Mouse (Mus musculus): Measurements from ENCODE around the gene Sbk1. TPM values are rescaled to one million over a fixed set of nuclear protein-coding genes. Genes with fewer than 3 reads are reported as not detected.

Gene Sbk1
- total and polyA plus RNA-seq, 3 experiments = 1.6 to 4.5 (median 4.2) TPM

DNA sequence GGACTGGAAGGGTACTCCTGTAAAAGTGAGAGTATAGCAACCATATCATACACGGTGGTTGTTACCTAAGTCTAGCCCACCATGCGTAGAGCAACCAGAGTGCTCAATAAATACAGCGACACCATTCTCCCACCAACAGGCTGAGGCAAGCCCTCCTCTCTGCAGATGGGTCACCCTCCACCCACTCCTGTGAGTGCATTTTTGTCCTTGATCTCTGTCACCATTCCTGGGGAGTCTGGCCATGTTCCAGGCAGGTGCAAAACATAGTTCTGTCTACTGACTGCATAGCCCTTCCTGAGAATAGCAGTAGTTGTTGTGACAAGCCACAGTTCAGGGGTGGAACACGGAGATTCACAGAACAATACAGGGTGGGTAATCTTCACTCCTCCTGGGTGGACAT, 12.0 kb downstream of the Sbk1 start:
- Histone ChIP-seq H3K4me3 (replicated peaks in 1 of 3; ENCODE audit: low read depth in 2 of 3, low read length in 2 of 3, poor library complexity in 1 of 3) (no peak overlapping the region), H3K4me2 (ENCODE audit: insufficient read depth, low read depth, poor library complexity, severe bottlenecking) (no peak overlapping the region), H3K36me3 (replicated peaks in 1 of 2; ENCODE audit: control insufficient read depth in 1 of 2, insufficient read depth in 1 of 2, low read length in 1 of 2) (no peaks in the 10 kb centered on the region), H3K4me1 (ENCODE audit: control insufficient read depth in 1 of 2, insufficient read depth in 2 of 2) (peaks cover 47 to 84% of the 10 kb centered on the region in 2 experiments), H3K27me3 (replicated peaks) (no peaks in the 10 kb centered on the region), H3K9ac (ENCODE audit: insufficient read depth, low read depth) (no peak overlapping the region), H3K9me3 (replicated peaks; ENCODE audit: low read length) (no peaks in the 10 kb centered on the region), H3K27ac (ENCODE audit: insufficient read depth, low read depth) (no peak overlapping the region), H3K79me2 (replicated peaks; ENCODE audit: control insufficient read depth, extremely low read depth, insufficient read depth, poor library complexity, severe bottlenecking) (no peaks in the 10 kb centered on the region)
- DNase-seq (ENCODE audit: extremely low read depth) = no peak
- dilution Hi-C loops (cut with MboI; ENCODE audit: extremely low pct_ligation_motif_present, extremely low pct_unique_long_range_greater_than_20kb, low sequenced_read_pairs) = no loop called here
- no peak for TF ChIP-seq ZKSCAN1 (IDR thresholded peaks at IDR 0.05; ENCODE audit: borderline replicate concordance, low read depth, low read length)
- TF ChIP-seq NELFE (IDR thresholded peaks at IDR 0.05; ENCODE audit: low read depth, low read length) = no peak
- TF ChIP-seq JUND (conservative IDR thresholded peaks at IDR 0.05; ENCODE audit: low read depth, low read length) = no peak
- TF ChIP-seq KAT2A (IDR thresholded peaks at IDR 0.05; ENCODE audit: insufficient replicate concordance, low read length) = no peak
- TF ChIP-seq CHD1 (IDR thresholded peaks at IDR 0.05; ENCODE audit: low read depth, low read length) = no peak
- no peak for TF ChIP-seq MAX (IDR thresholded peaks at IDR 0.05; ENCODE audit: low read length)
- no peak for TF ChIP-seq RCOR1 (conservative IDR thresholded peaks at IDR 0.05; ENCODE audit: low read depth, low read length)
- no peak for TF ChIP-seq SMC3 (IDR thresholded peaks at IDR 0.05; ENCODE audit: low read depth, low read length)
- TF ChIP-seq PAX5 (IDR thresholded peaks at IDR 0.05; ENCODE audit: low read length) = no peak
- TF ChIP-seq TCF12 (IDR thresholded peaks at IDR 0.05; ENCODE audit: low read depth, low read length) = no peak
- TF ChIP-seq RAD21 (IDR thresholded peaks at IDR 0.05; ENCODE audit: low read depth, low read length) = no peak
- TF ChIP-seq CTCF (conservative IDR thresholded peaks at IDR 0.05 in 1 of 2, IDR thresholded peaks at IDR 0.05 in 1 of 2; ENCODE audit: low read depth in 2 of 2, low read length in 2 of 2) = no peak
- no peak for TF ChIP-seq MAZ (IDR thresholded peaks at IDR 0.05; ENCODE audit: low read depth, low read length)
- TF ChIP-seq POLR2AphosphoS2 (IDR thresholded peaks at IDR 0.05; ENCODE audit: low read depth, low read length) = no peak
- TF ChIP-seq MYC (IDR thresholded peaks at IDR 0.05; ENCODE audit: low read depth, low read length) = no peak
- in situ Hi-C loops (cut with MboI; ENCODE audit: low pct_ligation_motif_present, low pct_unique_long_range_greater_than_20kb, low sequenced_read_pairs) = no loop called here

DNA sequence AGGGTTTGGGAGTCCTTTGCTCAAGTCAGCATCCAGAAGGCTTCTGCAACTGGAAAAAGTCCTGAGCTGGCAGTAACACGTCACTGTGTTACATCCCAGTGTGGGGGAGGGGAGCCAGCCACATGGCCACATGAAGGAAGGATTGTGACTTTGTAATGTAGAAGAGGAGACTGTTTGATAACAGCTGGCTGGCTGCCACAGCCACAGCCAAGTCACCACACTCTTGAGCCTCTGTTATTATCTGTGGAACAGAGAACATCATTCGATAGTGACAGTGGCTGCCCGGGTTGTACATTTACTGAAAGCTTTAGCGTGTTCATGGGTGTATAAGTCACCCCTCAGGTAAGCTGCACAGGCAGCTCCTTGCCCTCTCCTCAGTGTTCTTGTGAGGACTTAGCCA, 12.4 kb downstream of the Sbk1 start:
- Histone ChIP-seq H3K9ac (ENCODE audit: insufficient read depth, low read depth) (no peak overlapping the region), H3K27me3 (replicated peaks) (no peaks in the 10 kb centered on the region), H3K4me1 (ENCODE audit: control insufficient read depth in 1 of 2, insufficient read depth in 2 of 2) (peaks cover 45 to 80% of the 10 kb centered on the region in 2 experiments), H3K27ac (ENCODE audit: insufficient read depth, low read depth) (no peak overlapping the region), H3K4me3 (replicated peaks in 1 of 3; ENCODE audit: low read depth in 2 of 3, low read length in 2 of 3, poor library complexity in 1 of 3) (no peak overlapping the region), H3K79me2 (replicated peaks; ENCODE audit: control insufficient read depth, extremely low read depth, insufficient read depth, poor library complexity, severe bottlenecking) (no peaks in the 10 kb centered on the region), H3K36me3 (replicated peaks in 1 of 2; ENCODE audit: control insufficient read depth in 1 of 2, insufficient read depth in 1 of 2, low read length in 1 of 2) (no peaks in the 10 kb centered on the region), H3K9me3 (replicated peaks; ENCODE audit: low read length) (no peaks in the 10 kb centered on the region), H3K4me2 (ENCODE audit: insufficient read depth, low read depth, poor library complexity, severe bottlenecking) (no peak overlapping the region)
- TF ChIP-seq IRF4 (IDR thresholded peaks at IDR 0.05; ENCODE audit: low read depth, low read length) (no peak), JUND (conservative IDR thresholded peaks at IDR 0.05; ENCODE audit: low read depth, low read length) (no peak), MAX (IDR thresholded peaks at IDR 0.05; ENCODE audit: low read length) (no peak), TCF12 (IDR thresholded peaks at IDR 0.05; ENCODE audit: low read depth, low read length) (no peak), E2F4 (IDR thresholded peaks at IDR 0.05; ENCODE audit: insufficient replicate concordance, low read depth, low read length) (no peak), RAD21 (IDR thresholded peaks at IDR 0.05; ENCODE audit: low read depth, low read length) (no peak), USF2 (conservative IDR thresholded peaks at IDR 0.05; ENCODE audit: low read depth, low read length) (no peak), MAZ (IDR thresholded peaks at IDR 0.05; ENCODE audit: low read depth, low read length) (no peak), MXI1 (IDR thresholded peaks at IDR 0.05; ENCODE audit: low read depth, low read length) (no peak), TBP (conservative IDR thresholded peaks at IDR 0.05; ENCODE audit: low read depth, low read length) (no peak), CTCF (conservative IDR thresholded peaks at IDR 0.05 in 1 of 2, IDR thresholded peaks at IDR 0.05 in 1 of 2; ENCODE audit: low read depth in 2 of 2, low read length in 2 of 2) (no peak), POLR2A (IDR thresholded peaks at IDR 0.05; ENCODE audit: low read depth, low read length) (no peak), MEF2A (IDR thresholded peaks at IDR 0.05; ENCODE audit: borderline replicate concordance, low read depth, low read length) (no peak), ETS1 (conservative IDR thresholded peaks at IDR 0.05; ENCODE audit: low read depth, low read length) (no peak), MAFK (IDR thresholded peaks at IDR 0.05; ENCODE audit: insufficient replicate concordance, low read length) (no peak), NRF1 (IDR thresholded peaks at IDR 0.05; ENCODE audit: low read depth, low read length) (no peak)
- DNase-seq (ENCODE audit: extremely low read depth) = no peak
- dilution Hi-C loops (cut with MboI; ENCODE audit: extremely low pct_ligation_motif_present, extremely low pct_unique_long_range_greater_than_20kb, low sequenced_read_pairs) (no loop called here), in situ Hi-C loops (cut with MboI; ENCODE audit: low pct_ligation_motif_present, low pct_unique_long_range_greater_than_20kb, low sequenced_read_pairs) (no loop called here)

All from CH12.LX (cell line).